Comparison of ENCODE assay signal across 22 mouse cellular contexts in the genomic region with DNA sequence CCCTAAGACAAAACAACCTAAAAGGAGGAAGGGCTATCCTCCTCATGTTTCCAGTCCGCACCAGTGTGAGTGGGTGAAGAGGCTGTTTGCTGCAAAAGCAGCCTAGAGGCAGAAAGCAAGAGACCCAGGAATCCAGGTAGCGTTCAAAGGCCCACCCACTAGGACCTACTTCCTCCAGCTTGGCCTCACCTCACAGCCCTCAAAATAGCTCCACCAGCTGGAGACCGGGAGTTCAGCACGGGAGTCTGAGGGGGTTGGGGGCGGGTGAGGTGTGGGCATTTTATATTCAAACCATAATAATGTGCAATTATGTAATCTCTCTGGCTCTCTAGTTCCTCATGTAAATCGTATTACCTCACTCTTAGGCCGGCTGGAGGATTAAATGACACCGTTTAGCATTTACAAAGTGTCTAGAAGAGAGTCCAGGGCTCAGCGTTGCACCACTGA. TPM values are rescaled to one million over a fixed set of nuclear protein-coding genes. Genes with fewer than 3 reads are reported as not detected.
DNase-seq lines count a peak whose midpoint lies in the region; ATAC-seq and TF ChIP-seq lines count a peak whose summit lies in the region.
"Had no signal": no experiment of that assay in that cellular context is flagged by ENCODE, and none has a peak within 500 bp of the region (broad histone marks: within the 10 kb centered on the region; RNA-seq: fewer than 3 reads in every experiment).

No protein-coding gene starts in this region.

- WGBS in midbrain, embryonic 14.5 days, result 37% methylated on average over 9 of the region's 9 CpGs

- TF ChIP-seq CTCF in layer of hippocampus, adult 2 months (conservative IDR thresholded peaks at IDR 0.05), result peak; percentile 23

- H3K27me3 ChIP-seq in midbrain, embryonic 14.5 days (ENCODE audit: control insufficient read depth, insufficient read depth, low read length), result no peaks in the 10 kb centered on the region
- H3K27me3 ChIP-seq: embryonic facial prominence, embryonic 13.5 days; intestine, embryonic 15.5 days; kidney, embryonic 15.5 days had no signal

- H3K27ac ChIP-seq in layer of hippocampus, adult 2 months, result no peak overlapping the region
- no peak overlapping the region for H3K27ac ChIP-seq in midbrain, embryonic 14.5 days (replicated peaks; ENCODE audit: low read depth, low read length)
- H3K27ac ChIP-seq: embryonic facial prominence, embryonic 13.5 days; gastrocnemius, adult 2 months; hindbrain, embryonic 12.5 days; intestine, embryonic 15.5 days; kidney, embryonic 15.5 days; macrophage; midbrain, embryonic 13.5 days; stomach, postnatal 0 days had no signal

- H3K9me3 ChIP-seq in midbrain, embryonic 14.5 days (ENCODE audit: control insufficient read depth, low read length), result no peaks in the 10 kb centered on the region
- H3K9me3 ChIP-seq: embryonic facial prominence, embryonic 13.5 days; hindbrain, embryonic 12.5 days; intestine, embryonic 15.5 days; kidney, embryonic 15.5 days; midbrain, embryonic 13.5 days had no signal

- H3K9ac ChIP-seq in midbrain, embryonic 14.5 days (replicated peaks; ENCODE audit: low read length), result no peak overlapping the region
- H3K9ac ChIP-seq: embryonic facial prominence, embryonic 13.5 days; hindbrain, embryonic 12.5 days; intestine, embryonic 15.5 days; kidney, embryonic 15.5 days; midbrain, embryonic 13.5 days had no signal

- H3K4me3 ChIP-seq in layer of hippocampus, adult 2 months, result no peak overlapping the region
- H3K4me3 ChIP-seq in midbrain, embryonic 14.5 days (replicated peaks; ENCODE audit: low read depth, low read length), result no peak overlapping the region
- H3K4me3 ChIP-seq: embryonic facial prominence, embryonic 13.5 days; gastrocnemius, adult 2 months; hindbrain, embryonic 12.5 days; intestine, embryonic 15.5 days; kidney, embryonic 15.5 days; midbrain, embryonic 13.5 days had no signal

- H3K4me1 ChIP-seq in midbrain, embryonic 14.5 days (ENCODE audit: control insufficient read depth, insufficient read depth, low read length), result 0 out of 2 replicates have a peak, but pooled peaks cover 8% of the 10 kb centered on the region
- H3K4me1 ChIP-seq: intestine, embryonic 15.5 days had no signal

- ATAC-seq in megakaryocyte, adult 5-6 weeks (ENCODE audit: poor library complexity, severe bottlenecking), result peak; percentile 32
- ATAC-seq in midbrain, embryonic 14.5 days (ENCODE audit: low FRiP score, low TSS enrichment), result no peak
- ATAC-seq: CD4-positive, CD25-positive, alpha-beta regulatory T cell, adult 4 months; intestine, embryonic 15.5 days; midbrain, embryonic 13.5 days had no signal

- intact Hi-C loops in heart, postnatal 10 days (cut with DNase I), result no loop called here

- no peak overlapping the region for H3K4me2 ChIP-seq in midbrain, embryonic 14.5 days (ENCODE audit: low read length)
- H3K4me2 ChIP-seq: embryonic facial prominence, embryonic 13.5 days; hindbrain, embryonic 12.5 days; intestine, embryonic 15.5 days; kidney, embryonic 15.5 days; midbrain, embryonic 13.5 days had no signal

- no peaks in the 10 kb centered on the region for H3K36me3 ChIP-seq in midbrain, embryonic 14.5 days (ENCODE audit: control insufficient read depth, insufficient read depth, low read length)
- H3K36me3 ChIP-seq: embryonic facial prominence, embryonic 13.5 days; hindbrain, embryonic 12.5 days; intestine, embryonic 15.5 days; kidney, embryonic 15.5 days; midbrain, embryonic 13.5 days had no signal

- DNase-seq in layer of hippocampus, adult 2 months (ENCODE audit: low spot score in 2 of 2), result no peak
- no peak for DNase-seq in layer of hippocampus, postnatal 14 days (ENCODE audit: low spot score in 2 of 2)
- DNase-seq in right cerebral cortex, adult 2 months (ENCODE audit: low spot score in 2 of 2), result peak; percentile 65 to 72
- DNase-seq in right cerebral cortex, postnatal 14 days, result no peak
- peak; percentile 43 for DNase-seq in ZHBTc4 (ENCODE audit: low read depth, low spot score)
- no peak for DNase-seq in midbrain, embryonic 14.5 days
- no peak for DNase-seq in heart, postnatal 10 days
- DNase-seq: adrenal gland, postnatal 10 days; cerebellum, adult 2 months; gastrocnemius, adult 2 months; liver; lung, adult 2 months; retina, postnatal 1 day had no signal

RNA-seq across cellular contexts. Expression of gene Lyrm9, which starts 20.7 kb away (rescaled TPM):
- total RNA-seq in layer of hippocampus, adult 2 months (2021), result 10 to 100 TPM; 20.6 to 22.0 TPM
- total RNA-seq in layer of hippocampus, postnatal 14 days (2021), result 10 to 100 TPM; 19.4 to 22.0 TPM
- total RNA-seq in megakaryocyte, adult 5-6 weeks (2015), result 1.4 and 6.4 TPM in 2 replicates
- 29.1 and 31.6 TPM in 2 replicates for total RNA-seq in megakaryocyte, adult 5-6 weeks (2017)
- polyA plus RNA-seq in midbrain, embryonic 14.5 days (2014; fragmentation: Nextera tagmentation; extraction: Ambion mirVana), result 26.1 and 30.9 TPM in 2 replicates
- 10 to 100 TPM; 28.3 to 34.3 TPM for total RNA-seq in heart, postnatal 10 days (2021)

RNA-seq across cellular contexts. Expression of gene Ccnq, which starts 54.2 kb away (rescaled TPM):
- total RNA-seq in layer of hippocampus, adult 2 months (2021), result 10 to 100 TPM; 20.0 to 20.7 TPM
- total RNA-seq in layer of hippocampus, postnatal 14 days (2021), result 10 to 100 TPM; 17.4 to 18.4 TPM
- 21.3 and 25.6 TPM in 2 replicates for total RNA-seq in megakaryocyte, adult 5-6 weeks (2015)
- total RNA-seq in megakaryocyte, adult 5-6 weeks (2017), result 15.1 and 22.5 TPM in 2 replicates
- polyA plus RNA-seq in midbrain, embryonic 14.5 days (2014; fragmentation: Nextera tagmentation; extraction: Ambion mirVana), result 34.9 and 35.2 TPM in 2 replicates
- total RNA-seq in heart, postnatal 10 days (2021), result 10 to 100 TPM; 18.0 to 18.4 TPM

Comparison
In these comparisons a context has a peak if more than half of its experiments do, and no peak if none do; other contexts are left out.
1. DNase-seq: peak in right cerebral cortex, adult 2 months (2 of 2) and ZHBTc4 (single experiment); none in layer of hippocampus, adult 2 months (0 of 2), layer of hippocampus, postnatal 14 days (0 of 2), right cerebral cortex, postnatal 14 days (single experiment), midbrain, embryonic 14.5 days (single experiment) and heart, postnatal 10 days (0 of 2).